Mouse (Mus musculus): ENCODE data around the gene Hebp1. TPM values are rescaled to one million over a fixed set of nuclear protein-coding genes. Genes with fewer than 3 reads are reported as not detected.

Gene Hebp1
- polyA plus RNA-seq, 1 experiment from 2014 or later: 45.1 TPM

GRCm38 (mm10) chr6:135156597-135156996 is 41.2 kb downstream of the Hebp1 start:
- H3K4me1 ChIP-seq (replicated peaks): no peaks in the 10 kb centered on the region
- H3K9ac ChIP-seq: no peak overlapping the region
- H3K9me3 ChIP-seq: no peaks in the 10 kb centered on the region
- no peak overlapping the region for H3K27ac ChIP-seq
- H3K27me3 ChIP-seq (replicated peaks): no peaks in the 10 kb centered on the region
- ATAC-seq: peak; percentile 63
- no peak overlapping the region for H3K4me2 ChIP-seq (replicated peaks)
- 66% methylated on average over 8 of the region's 8 CpGs for WGBS
- no peak overlapping the region for H3K4me3 ChIP-seq (replicated peaks)
- H3K36me3 ChIP-seq: 0 out of 2 replicates have a peak, but pooled peaks cover 3% of the 10 kb centered on the region

- Histone ChIP-seq H3K4me2 (replicated peaks) (no peak overlapping the region), H3K27ac (no peak overlapping the region), H3K9me3 (no peaks in the 10 kb centered on the region), H3K27me3 (replicated peaks) (no peaks in the 10 kb centered on the region), H3K36me3 (0 out of 2 replicates have a peak, but pooled peaks cover 3% of the 10 kb centered on the region), H3K4me1 (replicated peaks) (no peaks in the 10 kb centered on the region), H3K4me3 (replicated peaks) (no peak overlapping the region), H3K9ac (no peak overlapping the region)
- 75% methylated on average over 5 of the region's 5 CpGs for WGBS
- ATAC-seq: no peak
These were observed 44.1 kb downstream of the Hebp1 start for GRCm38 (mm10) chr6:135153719-135154118.

- WGBS: 31% methylated on average over 5 of the region's 5 CpGs
- H3K27me3 ChIP-seq (replicated peaks): no peaks in the 10 kb centered on the region
- H3K36me3 ChIP-seq: 0 out of 2 replicates have a peak, but pooled peaks cover 3% of the 10 kb centered on the region
- no peaks in the 10 kb centered on the region for H3K9me3 ChIP-seq
- no peak overlapping the region for H3K9ac ChIP-seq
- ATAC-seq: no peak
- no peaks in the 10 kb centered on the region for H3K4me1 ChIP-seq (replicated peaks)
- H3K4me2 ChIP-seq (replicated peaks): no peak overlapping the region
- H3K4me3 ChIP-seq (replicated peaks): no peak overlapping the region
- no peak overlapping the region for H3K27ac ChIP-seq
These were observed 47.5 kb downstream of the Hebp1 start for GRCm38 (mm10) chr6:135150311-135150710.

DNA sequence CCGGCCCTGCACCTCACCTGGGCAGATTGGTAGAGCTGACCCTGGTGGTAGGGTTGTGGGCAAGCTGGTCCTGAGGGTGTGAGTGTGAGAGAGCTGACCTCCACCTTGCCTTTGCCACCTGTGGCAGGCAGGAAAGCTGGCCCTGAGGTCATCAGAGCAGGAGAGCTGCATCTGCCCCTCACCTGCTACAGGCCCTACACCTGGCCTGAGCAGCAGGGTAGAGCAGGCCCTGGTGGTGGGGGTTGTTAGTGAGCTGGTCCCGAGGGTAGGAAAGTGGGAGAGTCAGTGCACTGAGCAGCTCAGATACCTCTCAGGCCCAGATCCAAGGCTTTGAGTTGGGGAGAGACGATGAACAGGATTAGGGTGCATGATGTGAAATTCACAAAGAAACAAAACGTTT is 48.1 kb downstream of the Hebp1 start:
- no peak overlapping the region for H3K9ac ChIP-seq
- no peaks in the 10 kb centered on the region for H3K27me3 ChIP-seq (replicated peaks)
- 85% methylated on average over 4 of the region's 4 CpGs for WGBS
- no peak overlapping the region for H3K4me3 ChIP-seq (replicated peaks)
- no peak overlapping the region for H3K27ac ChIP-seq
- 0 out of 2 replicates have a peak, but pooled peaks cover 3% of the 10 kb centered on the region for H3K36me3 ChIP-seq
- no peak for ATAC-seq
- H3K9me3 ChIP-seq: no peaks in the 10 kb centered on the region
- H3K4me2 ChIP-seq (replicated peaks): no peak overlapping the region
- no peaks in the 10 kb centered on the region for H3K4me1 ChIP-seq (replicated peaks)

DNA sequence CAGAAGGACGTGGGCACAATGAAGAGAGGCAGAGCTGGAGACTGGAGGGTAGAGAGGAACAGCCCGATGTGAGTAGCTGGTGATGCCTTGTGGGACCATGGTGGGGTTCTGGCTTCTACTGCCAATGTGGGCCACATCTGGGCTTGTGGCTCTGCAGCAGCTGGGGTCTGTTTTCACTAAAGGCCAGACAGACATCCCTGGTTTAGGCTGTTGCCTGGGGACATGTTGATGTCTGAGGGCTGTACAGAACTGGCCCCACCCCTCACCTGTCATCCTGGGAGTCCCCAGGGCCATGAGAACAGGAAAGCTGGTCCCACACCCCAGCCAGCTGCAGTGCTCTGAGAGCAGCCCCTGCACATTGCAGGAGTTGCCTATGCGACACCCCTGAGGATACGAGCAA is 48.6 kb downstream of the Hebp1 start:
- Histone ChIP-seq H3K36me3 (0 out of 2 replicates have a peak, but pooled peaks cover 3% of the 10 kb centered on the region), H3K27ac (no peak overlapping the region), H3K4me2 (replicated peaks) (no peak overlapping the region), H3K9ac (no peak overlapping the region), H3K9me3 (no peaks in the 10 kb centered on the region), H3K4me3 (replicated peaks) (no peak overlapping the region), H3K27me3 (replicated peaks) (no peaks in the 10 kb centered on the region), H3K4me1 (replicated peaks) (no peaks in the 10 kb centered on the region)
- 82% methylated on average over 4 of the region's 4 CpGs for WGBS
- no peak for ATAC-seq

DNA sequence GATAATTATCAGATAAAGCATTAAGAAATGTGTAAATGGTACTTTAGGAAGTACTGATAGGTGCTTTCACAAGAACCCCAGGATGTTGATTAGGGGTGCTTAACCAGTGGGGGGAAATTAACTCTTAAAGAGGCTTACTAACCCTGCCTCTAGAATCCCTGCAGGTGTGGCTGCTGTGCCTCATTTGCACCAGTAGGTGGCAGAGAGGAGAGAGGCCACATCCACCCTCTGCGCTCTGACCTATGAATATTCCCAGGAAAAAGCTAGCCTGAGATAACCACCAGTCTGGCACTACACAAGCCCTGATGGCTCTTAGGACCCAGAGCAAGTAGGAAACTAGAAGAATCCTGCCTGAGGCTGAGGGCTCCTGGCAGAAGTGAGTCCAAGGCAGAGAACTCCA is 49.3 kb downstream of the Hebp1 start:
- H3K9me3 ChIP-seq: no peaks in the 10 kb centered on the region
- H3K36me3 ChIP-seq: 0 out of 2 replicates have a peak, but pooled peaks cover 3% of the 10 kb centered on the region
- H3K27ac ChIP-seq: no peak overlapping the region
- H3K4me2 ChIP-seq (replicated peaks): no peak overlapping the region
- H3K4me1 ChIP-seq (replicated peaks): no peaks in the 10 kb centered on the region
- H3K27me3 ChIP-seq (replicated peaks): no peaks in the 10 kb centered on the region
- ATAC-seq: no peak
- H3K4me3 ChIP-seq (replicated peaks): no peak overlapping the region
- 31% methylated on average over 1 of the region's 1 CpGs for WGBS
- no peak overlapping the region for H3K9ac ChIP-seq

DNA sequence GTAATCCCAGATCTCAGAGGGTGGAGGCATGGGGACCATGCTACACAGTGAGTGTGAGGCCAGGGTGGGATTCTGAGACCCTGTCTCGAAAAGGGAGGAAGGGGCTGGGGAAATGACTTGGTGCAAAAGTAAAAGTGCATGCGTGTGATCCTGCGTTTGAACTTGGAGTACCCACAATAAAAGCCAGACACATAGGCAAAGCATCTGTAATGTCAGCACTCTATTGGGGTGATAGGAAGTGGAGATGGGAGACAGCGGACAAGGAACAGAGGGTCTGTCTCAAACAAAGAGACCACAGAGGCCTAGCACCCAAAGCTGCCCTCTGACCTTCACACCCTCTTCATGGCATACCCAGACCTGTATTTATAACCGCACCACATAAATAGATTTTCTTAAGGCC is 51.8 kb downstream of the Hebp1 start:
- Histone ChIP-seq H3K4me1 (replicated peaks) (no peaks in the 10 kb centered on the region), H3K9me3 (no peaks in the 10 kb centered on the region), H3K27me3 (replicated peaks) (no peaks in the 10 kb centered on the region), H3K9ac (no peak overlapping the region), H3K4me2 (replicated peaks) (no peak overlapping the region), H3K36me3 (no peaks in the 10 kb centered on the region), H3K4me3 (replicated peaks) (no peak overlapping the region), H3K27ac (no peak overlapping the region)
- ATAC-seq: no peak
- WGBS: 85% methylated on average over 5 of the region's 5 CpGs

DNA sequence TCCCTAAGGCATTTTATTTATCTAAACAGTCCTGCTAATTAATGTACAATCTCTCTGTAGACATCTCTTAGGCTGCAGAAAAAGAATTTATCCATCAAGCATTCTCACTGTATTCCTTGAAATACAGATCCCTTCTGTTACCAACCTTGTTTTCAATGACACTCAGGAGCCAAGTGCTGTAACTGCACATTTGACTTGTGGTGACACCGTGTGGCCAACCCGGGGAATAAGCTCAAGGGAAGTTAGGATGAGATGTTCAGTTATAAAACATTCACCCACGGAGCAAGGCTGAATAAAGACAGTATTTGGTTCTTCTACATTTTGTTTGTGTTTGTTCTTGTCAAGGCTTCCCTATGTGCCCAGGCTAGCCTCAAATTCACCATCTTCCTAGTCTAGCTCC is 53.3 kb downstream of the Hebp1 start:
- H3K4me2 ChIP-seq (replicated peaks): no peak overlapping the region
- no peak for ATAC-seq
- H3K4me1 ChIP-seq (replicated peaks): no peaks in the 10 kb centered on the region
- H3K36me3 ChIP-seq: no peaks in the 10 kb centered on the region
- 7% methylated on average over 3 of the region's 3 CpGs for WGBS
- no peaks in the 10 kb centered on the region for H3K27me3 ChIP-seq (replicated peaks)
- H3K9me3 ChIP-seq: no peaks in the 10 kb centered on the region
- H3K27ac ChIP-seq: no peak overlapping the region
- no peak overlapping the region for H3K9ac ChIP-seq
- H3K4me3 ChIP-seq (replicated peaks): no peak overlapping the region

- WGBS: 95% methylated on average over 5 of the region's 5 CpGs
- H3K36me3 ChIP-seq: no peaks in the 10 kb centered on the region
- H3K4me3 ChIP-seq (replicated peaks): no peak overlapping the region
- no peak overlapping the region for H3K9ac ChIP-seq
- no peak overlapping the region for H3K4me2 ChIP-seq (replicated peaks)
- no peak overlapping the region for H3K27ac ChIP-seq
- ATAC-seq: no peak
- no peaks in the 10 kb centered on the region for H3K9me3 ChIP-seq
- H3K27me3 ChIP-seq (replicated peaks): no peaks in the 10 kb centered on the region
- H3K4me1 ChIP-seq (replicated peaks): 0 out of 2 replicates have a peak, but pooled peaks cover 1% of the 10 kb centered on the region
These were observed 54.7 kb downstream of the Hebp1 start for GRCm38 (mm10) chr6:135143151-135143550.

DNA sequence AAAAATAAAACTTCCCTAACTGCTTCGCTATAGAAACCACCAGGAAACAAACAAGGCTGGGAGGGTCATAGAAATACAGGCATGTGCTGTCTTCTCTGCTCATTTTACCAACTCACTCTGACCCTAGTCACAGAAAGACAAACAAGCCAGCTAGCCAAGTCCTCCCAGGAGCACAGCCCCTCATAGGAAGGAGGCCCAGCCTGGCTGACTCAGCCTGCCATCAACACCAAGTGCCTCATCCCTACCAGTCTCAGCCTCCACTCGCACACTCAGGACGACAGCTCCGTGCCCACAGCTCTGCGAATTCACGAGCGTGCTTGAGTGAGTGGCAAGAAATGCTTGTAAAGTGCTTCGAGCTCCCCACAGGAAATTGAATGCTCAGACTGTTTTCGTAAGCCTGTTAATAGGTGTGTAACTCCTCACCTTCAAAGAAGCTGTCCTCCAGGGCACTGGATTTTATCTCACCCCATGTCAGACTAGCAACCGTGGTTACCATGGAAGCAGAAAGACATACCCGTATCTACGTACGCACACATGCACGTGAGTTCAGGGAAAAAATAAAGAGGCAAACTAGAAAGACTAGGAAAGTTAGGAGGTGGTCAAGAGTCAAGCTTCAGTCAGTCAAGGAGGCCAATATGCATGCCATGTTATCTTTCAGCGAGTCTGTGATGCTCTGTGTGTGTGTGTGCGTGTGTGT is 56.2 kb downstream of the Hebp1 start:
- no peak overlapping the region for H3K27ac ChIP-seq
- WGBS: 51% methylated on average over 16 of the region's 16 CpGs
- ATAC-seq: no peak
- no peaks in the 10 kb centered on the region for H3K36me3 ChIP-seq
- H3K9ac ChIP-seq: no peak overlapping the region
- 0 out of 2 replicates have a peak, but pooled peaks cover 6% of the 10 kb centered on the region for H3K4me1 ChIP-seq (replicated peaks)
- no peaks in the 10 kb centered on the region for H3K9me3 ChIP-seq
- H3K27me3 ChIP-seq (replicated peaks): no peaks in the 10 kb centered on the region
- H3K4me3 ChIP-seq (replicated peaks): no peak overlapping the region
- no peak overlapping the region for H3K4me2 ChIP-seq (replicated peaks)

- no peaks in the 10 kb centered on the region for H3K27me3 ChIP-seq (replicated peaks)
- H3K4me2 ChIP-seq (replicated peaks): no peak overlapping the region
- no peak overlapping the region for H3K9ac ChIP-seq
- ATAC-seq: no peak
- H3K4me1 ChIP-seq (replicated peaks): 0 out of 2 replicates have a peak, but pooled peaks cover 6% of the 10 kb centered on the region
- H3K4me3 ChIP-seq (replicated peaks): no peak overlapping the region
- 75% methylated on average over 14 of the region's 14 CpGs for WGBS
- H3K9me3 ChIP-seq: no peaks in the 10 kb centered on the region
- no peaks in the 10 kb centered on the region for H3K36me3 ChIP-seq
- no peak overlapping the region for H3K27ac ChIP-seq
These were observed 59.1 kb downstream of the Hebp1 start for GRCm38 (mm10) chr6:135138746-135139145.

- H3K27ac ChIP-seq: no peak overlapping the region
- 62% methylated on average over 7 of the region's 7 CpGs for WGBS
- no peak overlapping the region for H3K4me3 ChIP-seq (replicated peaks)
- H3K9me3 ChIP-seq: no peaks in the 10 kb centered on the region
- H3K36me3 ChIP-seq: no peaks in the 10 kb centered on the region
- no peaks in the 10 kb centered on the region for H3K27me3 ChIP-seq (replicated peaks)
- no peak overlapping the region for H3K9ac ChIP-seq
- 0 out of 2 replicates have a peak, but pooled peaks cover 6% of the 10 kb centered on the region for H3K4me1 ChIP-seq (replicated peaks)
- ATAC-seq: no peak
- no peak overlapping the region for H3K4me2 ChIP-seq (replicated peaks)
These were observed 59.6 kb downstream of the Hebp1 start for GRCm38 (mm10) chr6:135138207-135138606.

DNA sequence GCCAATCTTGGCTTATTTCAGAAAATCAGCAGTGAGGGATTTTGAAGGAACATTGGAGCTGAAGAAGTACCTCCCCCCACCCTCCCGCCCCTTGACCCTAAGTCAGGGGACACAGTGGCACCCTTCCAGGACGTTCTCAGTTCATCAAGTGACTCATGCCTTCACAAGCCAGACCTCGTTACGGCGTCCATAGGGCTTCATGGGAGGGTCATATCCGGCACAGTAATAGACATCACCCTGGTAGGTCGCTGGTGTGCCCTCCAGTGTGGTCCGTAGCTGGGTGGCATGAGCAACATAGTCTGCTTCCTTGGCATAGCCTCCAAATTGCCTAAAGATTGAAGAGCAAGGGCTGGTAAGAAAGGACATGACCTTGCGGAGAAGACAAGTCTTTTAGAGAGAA is 60.1 kb downstream of the Hebp1 start:
- H3K4me1 ChIP-seq (replicated peaks): 0 out of 2 replicates have a peak, but pooled peaks cover 6% of the 10 kb centered on the region
- no peaks in the 10 kb centered on the region for H3K36me3 ChIP-seq
- no peak overlapping the region for H3K4me2 ChIP-seq (replicated peaks)
- H3K9me3 ChIP-seq: no peaks in the 10 kb centered on the region
- ATAC-seq: no peak
- no peak overlapping the region for H3K27ac ChIP-seq
- no peaks in the 10 kb centered on the region for H3K27me3 ChIP-seq (replicated peaks)
- H3K4me3 ChIP-seq (replicated peaks): no peak overlapping the region
- no peak overlapping the region for H3K9ac ChIP-seq
- WGBS: 89% methylated on average over 9 of the region's 9 CpGs
